In genomic region chr10:112397194-112397593, GRCm38 (mm10) we compare ENCODE assay signal across 12 mouse cellular contexts.
DNase-seq lines count a peak whose midpoint lies in the region; ATAC-seq and TF ChIP-seq lines count a peak whose summit lies in the region.
"Had no signal": no experiment of that assay in that cellular context is flagged by ENCODE, and none has a peak within 500 bp of the region (broad histone marks: within the 10 kb centered on the region; RNA-seq: fewer than 3 reads in every experiment).

No protein-coding gene starts in this region.

- H3K27ac ChIP-seq in heart, adult 2 months = no peak overlapping the region
- no peak overlapping the region for H3K27ac ChIP-seq in liver, embryonic 14.5 days
- no peak overlapping the region for H3K27ac ChIP-seq in liver, embryonic 12.5 days
- H3K27ac ChIP-seq: embryonic facial prominence, embryonic 12.5 days; forebrain, embryonic 15.5 days; hindbrain, embryonic 10.5 days had no signal

- H3K9ac ChIP-seq in heart, adult 2 months (ENCODE audit: low read depth, low read length) = no peak overlapping the region
- H3K9ac ChIP-seq in liver, embryonic 14.5 days (replicated peaks) = no peak overlapping the region
- no peak overlapping the region for H3K9ac ChIP-seq in liver, embryonic 12.5 days
- H3K9ac ChIP-seq: embryonic facial prominence, embryonic 12.5 days; forebrain, embryonic 15.5 days had no signal

- WGBS in heart, adult 2 months = 35% methylated on average over 2 of the region's 2 CpGs
- WGBS in liver, embryonic 14.5 days (ENCODE audit: insufficient replicate concordance) = 18% methylated on average over 2 of the region's 2 CpGs
- 19% methylated on average over 2 of the region's 2 CpGs for WGBS in liver, embryonic 12.5 days (ENCODE audit: insufficient replicate concordance)

- H3K36me3 ChIP-seq in heart, adult 2 months (ENCODE audit: control insufficient read depth, insufficient read depth, low read length) = no peaks in the 10 kb centered on the region
- no peaks in the 10 kb centered on the region for H3K36me3 ChIP-seq in liver, embryonic 14.5 days (replicated peaks; ENCODE audit: control insufficient read depth, insufficient read depth, low read depth)
- no peaks in the 10 kb centered on the region for H3K36me3 ChIP-seq in liver, embryonic 12.5 days
- H3K36me3 ChIP-seq in E14TG2a.4 (ENCODE audit: insufficient read depth, low read length) = no peaks in the 10 kb centered on the region
- H3K36me3 ChIP-seq: embryonic facial prominence, embryonic 12.5 days; forebrain, embryonic 15.5 days; hindbrain, embryonic 10.5 days had no signal

- H3K4me3 ChIP-seq in heart, adult 2 months = no peak overlapping the region
- H3K4me3 ChIP-seq in liver, embryonic 14.5 days (ENCODE audit: insufficient read depth in 1 of 2, low read depth in 2 of 2, low read length in 2 of 2) = no peak overlapping the region
- no peak overlapping the region for H3K4me3 ChIP-seq in liver, embryonic 12.5 days
- H3K4me3 ChIP-seq in E14TG2a.4 (replicated peaks; ENCODE audit: low read length) = no peak overlapping the region
- H3K4me3 ChIP-seq: embryonic facial prominence, embryonic 12.5 days; forebrain, embryonic 15.5 days; hindbrain, embryonic 10.5 days had no signal

- TF ChIP-seq POLR2A in heart, adult 2 months (IDR thresholded peaks at IDR 0.05; ENCODE audit: insufficient read depth, low read depth, low read length) = no peak

- H3K9me3 ChIP-seq in liver, embryonic 14.5 days (ENCODE audit: control insufficient read depth, low read length) = no peaks in the 10 kb centered on the region
- H3K9me3 ChIP-seq in liver, embryonic 12.5 days (replicated peaks) = no peaks in the 10 kb centered on the region
- H3K9me3 ChIP-seq in E14TG2a.4 (ENCODE audit: low read length) = no peaks in the 10 kb centered on the region
- H3K9me3 ChIP-seq: embryonic facial prominence, embryonic 12.5 days; forebrain, embryonic 15.5 days; hindbrain, embryonic 10.5 days had no signal

- H3K4me2 ChIP-seq in liver, embryonic 14.5 days (ENCODE audit: low read depth) = no peak overlapping the region
- no peak overlapping the region for H3K4me2 ChIP-seq in liver, embryonic 12.5 days
- H3K4me2 ChIP-seq: embryonic facial prominence, embryonic 12.5 days; forebrain, embryonic 15.5 days had no signal

- DNase-seq in heart, adult 2 months = no peak
- DNase-seq in heart, adult 8-10 months (ENCODE audit: low spot score) = no peak
- DNase-seq in liver, embryonic 14.5 days (ENCODE audit: low read depth in 3 of 3, low spot score in 3 of 3) = no peak
- DNase-seq in c-Kit-positive CD71-positive TER-119-negative erythroid progenitor cells, embryonic 14.5 days (ENCODE audit: low read depth) = peak; percentile 1
- DNase-seq in cerebellum, adult 9-11 months = no peak
- DNase-seq in heart, postnatal 25 days (ENCODE audit: low spot score) = no peak

- peak; percentile 14 for TF ChIP-seq CTCF in heart, adult 2 months (IDR thresholded peaks at IDR 0.05)
- peak; percentile 18; the same call in 1 of the 2 replicates for TF ChIP-seq CTCF in liver, embryonic 14.5 days (IDR thresholded peaks at IDR 0.05; ENCODE audit: low read depth)
- TF ChIP-seq CTCF in E14TG2a.4 (conservative IDR thresholded peaks at IDR 0.05; ENCODE audit: low read length) = peak; percentile 48

- no peak for TF ChIP-seq EP300 in heart, adult 2 months (IDR thresholded peaks at IDR 0.05; ENCODE audit: insufficient read depth, low read depth, low read length)
- no peak for TF ChIP-seq EP300 in liver, embryonic 14.5 days (IDR thresholded peaks at IDR 0.05; ENCODE audit: low read depth)

- H3K4me1 ChIP-seq in heart, adult 2 months (ENCODE audit: control insufficient read depth, insufficient read depth, low read length) = no peaks in the 10 kb centered on the region
- no peaks in the 10 kb centered on the region for H3K4me1 ChIP-seq in liver, embryonic 14.5 days (replicated peaks; ENCODE audit: control insufficient read depth in 2 of 2, insufficient read depth in 2 of 2, low read length in 1 of 2)
- no peaks in the 10 kb centered on the region for H3K4me1 ChIP-seq in liver, embryonic 12.5 days
- H3K4me1 ChIP-seq in E14TG2a.4 (replicated peaks; ENCODE audit: low read depth, low read length) = peaks cover 18% of the 10 kb centered on the region
- H3K4me1 ChIP-seq: embryonic facial prominence, embryonic 12.5 days had no signal

- ATAC-seq in liver, embryonic 14.5 days (ENCODE audit: insufficient read depth) = no peak
- no peak for ATAC-seq in liver, embryonic 12.5 days
- ATAC-seq: CD4-positive, CD25-positive, alpha-beta regulatory T cell, adult 4 months; forebrain, embryonic 15.5 days had no signal

- intact Hi-C loops in heart, adult 2 months (cut with DNase I) = no loop called here
- intact Hi-C loops in heart, postnatal 25 days (cut with DNase I) = no loop called here

- H3K27me3 ChIP-seq in heart, adult 2 months (ENCODE audit: control insufficient read depth, insufficient read depth, low read length) = no peaks in the 10 kb centered on the region
- H3K27me3 ChIP-seq in liver, embryonic 14.5 days (ENCODE audit: control insufficient read depth, insufficient read depth, low read length) = no peaks in the 10 kb centered on the region
- H3K27me3 ChIP-seq in liver, embryonic 12.5 days (replicated peaks) = no peaks in the 10 kb centered on the region
- H3K27me3 ChIP-seq in E14TG2a.4 (ENCODE audit: insufficient read depth, low read length) = no peaks in the 10 kb centered on the region
- H3K27me3 ChIP-seq: embryonic facial prominence, embryonic 12.5 days; forebrain, embryonic 15.5 days had no signal

- no peaks in the 10 kb centered on the region for H3K79me2 ChIP-seq in heart, adult 2 months (replicated peaks; ENCODE audit: control insufficient read depth, insufficient read depth, low read length)
